Mouse (Mus musculus): ENCODE data around the gene S100a4. TPM values are rescaled to one million over a fixed set of nuclear protein-coding genes. Genes with fewer than 3 reads are reported as not detected.

S100a4 gene
- polyA plus RNA-seq, 1 experiment from 2014 or later = 1.4 TPM

DNA sequence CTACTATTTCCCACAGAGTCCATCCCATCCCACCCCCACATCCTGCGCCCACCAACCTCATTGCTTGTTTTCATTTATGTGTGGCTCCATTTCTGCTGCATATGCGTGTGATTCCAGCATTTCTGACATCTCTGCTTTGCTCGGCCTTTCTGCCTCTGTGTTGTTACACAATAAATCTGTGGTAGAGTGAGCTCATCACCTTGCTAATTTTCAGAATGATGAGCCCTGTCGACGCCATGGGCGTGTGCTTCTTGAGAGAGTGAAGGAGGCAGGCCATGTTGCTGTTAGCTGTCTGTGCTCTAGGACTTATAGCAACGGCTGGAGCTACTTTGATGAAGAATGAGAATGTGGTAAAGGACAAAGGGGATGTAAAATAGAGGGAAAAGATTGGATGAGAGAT, 37.4 kb downstream of the S100a4 start:
- Histone ChIP-seq H3K27ac (ENCODE audit: low read depth, low read length) (no peak overlapping the region), H3K4me1 (replicated peaks; ENCODE audit: control insufficient read depth, insufficient read depth, low read length) (no peaks in the 10 kb centered on the region), H3K9me3 (ENCODE audit: control insufficient read depth, low read length) (no peaks in the 10 kb centered on the region), H3K9ac (ENCODE audit: low read depth, low read length) (no peak overlapping the region), H3K4me3 (ENCODE audit: low read depth, low read length) (no peak overlapping the region), H3K36me3 (ENCODE audit: control insufficient read depth, insufficient read depth, low read length) (no peaks in the 10 kb centered on the region), H3K4me2 (replicated peaks; ENCODE audit: low read depth, low read length) (no peak overlapping the region), H3K27me3 (ENCODE audit: control insufficient read depth, insufficient read depth, low read length) (no peaks in the 10 kb centered on the region)
- ATAC-seq (ENCODE audit: low FRiP score) (no peak), DNase-seq (ENCODE audit: low spot score) (no peak)
- WGBS = 85% methylated on average over 7 of the region's 7 CpGs

- no peak overlapping the region for H3K27ac ChIP-seq (ENCODE audit: low read depth, low read length)
- H3K4me3 ChIP-seq (ENCODE audit: low read depth, low read length) = no peak overlapping the region
- H3K4me2 ChIP-seq (replicated peaks; ENCODE audit: low read depth, low read length) = no peak overlapping the region
- H3K36me3 ChIP-seq (ENCODE audit: control insufficient read depth, insufficient read depth, low read length) = no peaks in the 10 kb centered on the region
- H3K9me3 ChIP-seq (ENCODE audit: control insufficient read depth, low read length) = no peaks in the 10 kb centered on the region
- peak; percentile 38 for DNase-seq (ENCODE audit: low spot score)
- 45% methylated on average over 3 of the region's 3 CpGs for WGBS
- H3K9ac ChIP-seq (ENCODE audit: low read depth, low read length) = no peak overlapping the region
- H3K27me3 ChIP-seq (ENCODE audit: control insufficient read depth, insufficient read depth, low read length) = no peaks in the 10 kb centered on the region
- no peaks in the 10 kb centered on the region for H3K4me1 ChIP-seq (replicated peaks; ENCODE audit: control insufficient read depth, insufficient read depth, low read length)
- no peak for ATAC-seq (ENCODE audit: low FRiP score)
Measured at GRCm38 (mm10) chr3:90644220-90644619, 40.6 kb downstream of the S100a4 start.

- ATAC-seq (ENCODE audit: low FRiP score) = no peak
- no peaks in the 10 kb centered on the region for H3K9me3 ChIP-seq (ENCODE audit: control insufficient read depth, low read length)
- 76% methylated on average over 1 of the region's 1 CpGs for WGBS
Measured at GRCm38 (mm10) chr3:90647291-90647690, 43.7 kb downstream of the S100a4 start.

DNA sequence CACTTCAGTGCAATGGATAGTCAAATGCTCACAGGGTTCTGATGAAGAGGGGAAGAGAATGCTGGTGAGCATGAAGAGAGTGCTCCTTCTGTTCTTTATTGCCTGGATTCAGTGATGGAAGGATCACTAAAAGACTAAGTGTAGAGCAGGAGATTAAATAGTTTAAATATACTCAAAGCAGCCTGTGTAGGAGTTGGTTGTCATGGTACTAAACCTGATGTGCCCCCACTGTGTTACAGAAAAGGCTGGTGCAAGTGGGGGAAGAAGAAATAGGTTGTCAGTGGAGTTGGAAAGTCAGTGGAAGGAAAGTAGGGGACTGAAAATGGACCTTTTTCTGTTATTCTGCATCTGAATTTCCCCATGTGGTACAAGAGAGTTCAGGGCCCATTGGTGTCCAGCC, 45.4 kb downstream of the S100a4 start:
- no peaks in the 10 kb centered on the region for H3K36me3 ChIP-seq (ENCODE audit: control insufficient read depth, insufficient read depth, low read length)
- no peak overlapping the region for H3K27ac ChIP-seq (ENCODE audit: low read depth, low read length)
- ATAC-seq (ENCODE audit: low FRiP score) (no peak), DNase-seq (ENCODE audit: low spot score) (no peak)
- no peaks in the 10 kb centered on the region for H3K4me1 ChIP-seq (replicated peaks; ENCODE audit: control insufficient read depth, insufficient read depth, low read length)
- no peak overlapping the region for H3K4me2 ChIP-seq (replicated peaks; ENCODE audit: low read depth, low read length)
- H3K9me3 ChIP-seq (ENCODE audit: control insufficient read depth, low read length) = no peaks in the 10 kb centered on the region
- no peak overlapping the region for H3K9ac ChIP-seq (ENCODE audit: low read depth, low read length)
- no peak overlapping the region for H3K4me3 ChIP-seq (ENCODE audit: low read depth, low read length)
- H3K27me3 ChIP-seq (ENCODE audit: control insufficient read depth, insufficient read depth, low read length) = no peaks in the 10 kb centered on the region

More at GRCm38 (mm10) chr3:90647291-90647690, 43.7 kb downstream of the S100a4 start:
- Histone ChIP-seq H3K36me3 (ENCODE audit: control insufficient read depth, insufficient read depth, low read length) (no peaks in the 10 kb centered on the region), H3K4me2 (replicated peaks; ENCODE audit: low read depth, low read length) (no peak overlapping the region), H3K4me1 (replicated peaks; ENCODE audit: control insufficient read depth, insufficient read depth, low read length) (no peaks in the 10 kb centered on the region), H3K4me3 (ENCODE audit: low read depth, low read length) (no peak overlapping the region), H3K27ac (ENCODE audit: low read depth, low read length) (no peak overlapping the region), H3K9ac (ENCODE audit: low read depth, low read length) (no peak overlapping the region), H3K27me3 (ENCODE audit: control insufficient read depth, insufficient read depth, low read length) (no peaks in the 10 kb centered on the region)
- no peak for DNase-seq (ENCODE audit: low spot score)

DNA sequence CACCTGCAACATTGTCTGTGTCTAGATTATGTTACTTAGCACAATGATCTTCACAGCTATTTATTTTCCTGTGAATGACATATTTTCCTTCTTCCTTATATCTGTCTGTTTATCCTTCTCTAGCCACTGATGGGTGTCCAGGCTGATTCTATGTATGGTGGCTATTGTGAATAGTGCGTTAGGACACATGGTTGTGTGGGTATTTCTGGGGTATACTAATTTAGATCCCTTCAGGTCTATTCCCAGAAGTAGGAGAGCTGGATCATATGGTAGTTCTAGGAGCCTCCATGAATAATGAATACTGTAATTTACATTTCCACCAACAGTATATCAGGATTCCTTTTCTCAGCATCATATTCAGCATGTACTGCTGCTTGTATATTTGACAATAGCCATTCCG, 46.3 kb downstream of the S100a4 start:
- Histone ChIP-seq H3K4me2 (replicated peaks; ENCODE audit: low read depth, low read length) (no peak overlapping the region), H3K4me1 (replicated peaks; ENCODE audit: control insufficient read depth, insufficient read depth, low read length) (no peaks in the 10 kb centered on the region), H3K9ac (ENCODE audit: low read depth, low read length) (no peak overlapping the region), H3K4me3 (ENCODE audit: low read depth, low read length) (no peak overlapping the region), H3K9me3 (ENCODE audit: control insufficient read depth, low read length) (no peaks in the 10 kb centered on the region), H3K36me3 (ENCODE audit: control insufficient read depth, insufficient read depth, low read length) (no peaks in the 10 kb centered on the region), H3K27ac (ENCODE audit: low read depth, low read length) (no peak overlapping the region), H3K27me3 (ENCODE audit: control insufficient read depth, insufficient read depth, low read length) (no peaks in the 10 kb centered on the region)
- WGBS = 96% methylated on average over 2 of the region's 2 CpGs
- ATAC-seq (ENCODE audit: low FRiP score) (no peak), DNase-seq (ENCODE audit: low spot score) (no peak)

- H3K27me3 ChIP-seq (ENCODE audit: control insufficient read depth, insufficient read depth, low read length) = no peaks in the 10 kb centered on the region
- H3K4me2 ChIP-seq (replicated peaks; ENCODE audit: low read depth, low read length) = no peak overlapping the region
- H3K4me1 ChIP-seq (replicated peaks; ENCODE audit: control insufficient read depth, insufficient read depth, low read length) = no peaks in the 10 kb centered on the region
- H3K36me3 ChIP-seq (ENCODE audit: control insufficient read depth, insufficient read depth, low read length) = no peaks in the 10 kb centered on the region
- no peak overlapping the region for H3K4me3 ChIP-seq (ENCODE audit: low read depth, low read length)
- 36% methylated on average over 5 of the region's 5 CpGs for whole genome bisulfite sequencing
- H3K27ac ChIP-seq (ENCODE audit: low read depth, low read length) = no peak overlapping the region
- H3K9ac ChIP-seq (ENCODE audit: low read depth, low read length) = no peak overlapping the region
- no peaks in the 10 kb centered on the region for H3K9me3 ChIP-seq (ENCODE audit: control insufficient read depth, low read length)
- ATAC-seq (ENCODE audit: low FRiP score) (0 out of 2 replicates have a peak, but pooled peaks have one; percentile 63), DNase-seq (ENCODE audit: low spot score) (peak; percentile 89)
Measured at GRCm38 (mm10) chr3:90652878-90653508, 49.4 kb downstream of the S100a4 start.

- H3K4me2 ChIP-seq (replicated peaks; ENCODE audit: low read depth, low read length) = no peak within 1 kb of the TSS
- no peak within 1 kb of the TSS for H3K27ac ChIP-seq (ENCODE audit: low read depth, low read length)
- H3K27me3 ChIP-seq (ENCODE audit: control insufficient read depth, insufficient read depth, low read length) = no peaks in the 10 kb centered on the region
- H3K4me1 ChIP-seq (replicated peaks; ENCODE audit: control insufficient read depth, insufficient read depth, low read length) = no peaks in the 10 kb centered on the region
- H3K9ac ChIP-seq (ENCODE audit: low read depth, low read length) = no peak within 1 kb of the TSS
- no peak for DNase-seq (ENCODE audit: low spot score)
- H3K4me3 ChIP-seq (ENCODE audit: low read depth, low read length) = no peak within 1 kb of the TSS
- no peaks in the 10 kb centered on the region for H3K9me3 ChIP-seq (ENCODE audit: control insufficient read depth, low read length)
- no peaks in the 10 kb centered on the region for H3K36me3 ChIP-seq (ENCODE audit: control insufficient read depth, insufficient read depth, low read length)
- no peak; the same call in 1 of the 2 replicates for ATAC-seq (ENCODE audit: low FRiP score)
Measured at GRCm38 (mm10) chr3:90653717-90654116, 50.1 kb downstream of the S100a4 start, which contains the start of gene S100a7a. Gene S100a7a, plus strand, starts transcription at chr3:90654017.

Other genes starting within 250 kb of the S100a4 start
- 13.5 and 14.8 TPM in 2 replicates for gene Slc27a3, start 213.8 kb upstream of the S100a4 start, polyA plus RNA-seq (2014; fragmentation: Nextera tagmentation; extraction: Ambion mirVana)
- 34.2 and 34.7 TPM in 2 replicates for gene Ints3, start 170.1 kb upstream of the S100a4 start, polyA plus RNA-seq (2014; fragmentation: Nextera tagmentation; extraction: Ambion mirVana)
- 2.5 and 3.7 TPM in 2 replicates for gene Npr1, start 137.9 kb upstream of the S100a4 start, polyA plus RNA-seq (2014; fragmentation: Nextera tagmentation; extraction: Ambion mirVana)
- 364 and 368 TPM in 2 replicates for gene Ilf2, start 127.6 kb upstream of the S100a4 start, polyA plus RNA-seq (2014; fragmentation: Nextera tagmentation; extraction: Ambion mirVana)
- 72.3 and 77.9 TPM in 2 replicates for gene Snapin, start 112.7 kb upstream of the S100a4 start, polyA plus RNA-seq (2014; fragmentation: Nextera tagmentation; extraction: Ambion mirVana)
- gene Chtop, start 94.3 kb upstream of the S100a4 start, polyA plus RNA-seq (2014; fragmentation: Nextera tagmentation; extraction: Ambion mirVana) = 138 and 143 TPM in 2 replicates
- gene S100a1, start 89.4 kb upstream of the S100a4 start, polyA plus RNA-seq (2014; fragmentation: Nextera tagmentation; extraction: Ambion mirVana) = 8.4 and 9.8 TPM in 2 replicates
- gene S100a13, start 89.3 kb upstream of the S100a4 start, polyA plus RNA-seq (2014; fragmentation: Nextera tagmentation; extraction: Ambion mirVana) = 10.9 and 15.0 TPM in 2 replicates
- gene S100a14, start 76.9 kb upstream of the S100a4 start, polyA plus RNA-seq (2014; fragmentation: Nextera tagmentation; extraction: Ambion mirVana) = not detected in 2 replicates
- 57.0 and 59.8 TPM in 2 replicates for gene S100a16, start 66.5 kb upstream of the S100a4 start, polyA plus RNA-seq (2014; fragmentation: Nextera tagmentation; extraction: Ambion mirVana)
- gene S100a3, start 43.2 kb upstream of the S100a4 start, polyA plus RNA-seq (2014; fragmentation: Nextera tagmentation; extraction: Ambion mirVana) = 0.39 TPM in 1 of 2 replicates, not detected in the other
- gene S100a2, start 13.5 kb upstream of the S100a4 start, polyA plus RNA-seq (2014; fragmentation: Nextera tagmentation; extraction: Ambion mirVana) = not detected in 2 replicates
- not detected in 2 replicates for gene Gm42674, start 1.9 kb upstream of the S100a4 start, polyA plus RNA-seq (2014; fragmentation: Nextera tagmentation; extraction: Ambion mirVana)
- not detected in 2 replicates for gene S100a5, start 4.8 kb downstream of the S100a4 start, polyA plus RNA-seq (2014; fragmentation: Nextera tagmentation; extraction: Ambion mirVana)
- gene S100a6, start 9.1 kb downstream of the S100a4 start, polyA plus RNA-seq (2014; fragmentation: Nextera tagmentation; extraction: Ambion mirVana) = 23.5 and 25.9 TPM in 2 replicates
- not detected in 2 replicates for gene S100a7a, start 50.2 kb downstream of the S100a4 start, polyA plus RNA-seq (2014; fragmentation: Nextera tagmentation; extraction: Ambion mirVana)
- gene S100a8, start 65.2 kb downstream of the S100a4 start, polyA plus RNA-seq (2014; fragmentation: Nextera tagmentation; extraction: Ambion mirVana) = 2.8 and 4.2 TPM in 2 replicates
- 0.86 and 3.1 TPM in 2 replicates for gene S100a9, start 92.0 kb downstream of the S100a4 start, polyA plus RNA-seq (2014; fragmentation: Nextera tagmentation; extraction: Ambion mirVana)
- not detected in 2 replicates for gene Pglyrp4, start 123.1 kb downstream of the S100a4 start, polyA plus RNA-seq (2014; fragmentation: Nextera tagmentation; extraction: Ambion mirVana)
- gene Gm5849, start 174.1 kb downstream of the S100a4 start, polyA plus RNA-seq (2014; fragmentation: Nextera tagmentation; extraction: Ambion mirVana) = not detected in 2 replicates